Mouse (Mus musculus) CH12.LX (cell line): Measurements from ENCODE around the gene Rp9. TPM values are rescaled to one million over a fixed set of nuclear protein-coding genes. Genes with fewer than 3 reads are reported as not detected.

Experiments
- DNase-seq: peaks from one replicate; pipeline ENCODE4 v3.0.0-alpha.2; 2013; ENCODE audit errors: extremely low read depth
- H3K27ac ChIP-seq: 2 replicates; pipeline ENCODE4 v1.5.1; 2012; ENCODE audit warnings: low read depth, mild to moderate bottlenecking, control low read depth, moderate library complexity; ENCODE audit not compliant: insufficient read depth
- H3K27me3 ChIP-seq: replicated peaks from 2 replicates; pipeline ENCODE3; 2012; ENCODE audit warnings: inconsistent platforms
- H3K36me3 ChIP-seq, 2 experiments: replicated peaks in 1 of 2; 2 replicates each; pipeline versions ENCODE3 to v1.6.1; 2012; ENCODE audit warnings: inconsistent platforms in 1 of 2, low read length in 1 of 2, mild to moderate bottlenecking in 1 of 2, mixed read lengths in 1 of 2, moderate library complexity in 1 of 2; ENCODE audit not compliant: control insufficient read depth in 1 of 2, insufficient read depth in 1 of 2
- H3K4me1 ChIP-seq, 2 experiments: 2 replicates each; pipeline ENCODE4 v1.6.1; 2012; ENCODE audit warnings: inconsistent platforms in 1 of 2, moderate library complexity in 1 of 2; ENCODE audit not compliant: insufficient read depth in 2 of 2, control insufficient read depth in 1 of 2
- H3K4me2 ChIP-seq: 2 replicates; pipeline ENCODE4 v1.6.1; 2012; ENCODE audit warnings: low read depth, mild to moderate bottlenecking, control low read depth; ENCODE audit not compliant: poor library complexity, insufficient read depth, severe bottlenecking
- H3K4me3 ChIP-seq, 3 experiments: fragments of 150-350 bp in 1 of 3; sonication (generic) in 1 of 3; replicated peaks in 1 of 3; 2 replicates each; pipeline versions ENCODE3 to v1.5.1; 2011 to 2012; ENCODE audit warnings: low read depth in 2 of 3, low read length in 2 of 3, mild to moderate bottlenecking in 2 of 3, moderate library complexity in 2 of 3, control low read depth in 1 of 3, improper control_type of control experiment in 1 of 3, inconsistent platforms in 1 of 3, mixed read lengths in 1 of 3; ENCODE audit not compliant: poor library complexity in 1 of 3
- H3K79me2 ChIP-seq: replicated peaks from 2 replicates; pipeline ENCODE4 v1.6.1; 2012; ENCODE audit warnings: mild to moderate bottlenecking, moderate library complexity; ENCODE audit not compliant: control insufficient read depth, poor library complexity, insufficient read depth, severe bottlenecking; ENCODE audit errors: extremely low read depth
- H3K9ac ChIP-seq: 2 replicates; pipeline ENCODE4 v1.6.1; 2012; ENCODE audit warnings: low read depth, mild to moderate bottlenecking, control low read depth, moderate library complexity; ENCODE audit not compliant: insufficient read depth
- H3K9me3 ChIP-seq: replicated peaks from 2 replicates; pipeline ENCODE3; 2012; ENCODE audit warnings: low read length, inconsistent platforms, mixed read lengths
- BHLHE40 ChIP-seq: IDR thresholded peaks from 2 replicates; pipeline ENCODE4 v1.6.1; 2011; ENCODE audit warnings: mild to moderate bottlenecking, low read depth, low read length, improper control_type of control experiment
- CHD2 ChIP-seq: IDR thresholded peaks from 2 replicates; pipeline ENCODE4 v1.6.1; 2011; ENCODE audit warnings: low read length, improper control_type of control experiment
- CTCF ChIP-seq, 2 experiments: IDR thresholded peaks in 1 of 2; conservative IDR thresholded peaks in 1 of 2; 2 replicates each; pipeline ENCODE4 v1.5.1; 2011 to 2012; ENCODE audit warnings: low read depth in 2 of 2, low read length in 2 of 2, improper control_type of control experiment in 1 of 2, inconsistent platforms in 1 of 2, mild to moderate bottlenecking in 1 of 2, moderate library complexity in 1 of 2
- ELF1 ChIP-seq: IDR thresholded peaks from 2 replicates; pipeline ENCODE4 v1.6.1; 2014; ENCODE audit warnings: low read depth, mild to moderate bottlenecking, inconsistent platforms, low read length, improper control_type of control experiment
- ETS1 ChIP-seq: conservative IDR thresholded peaks from 2 replicates; pipeline ENCODE4 v1.6.1; 2012; ENCODE audit warnings: low read depth, mild to moderate bottlenecking, inconsistent platforms, low read length, improper control_type of control experiment, moderate library complexity
- HCFC1 ChIP-seq: IDR thresholded peaks from 2 replicates; pipeline ENCODE4 v1.6.1; 2012; ENCODE audit warnings: low read depth, mild to moderate bottlenecking, inconsistent platforms, low read length, improper control_type of control experiment
- IRF4 ChIP-seq: IDR thresholded peaks from 2 replicates; pipeline ENCODE4 v1.6.1; 2014; ENCODE audit warnings: low read depth, mild to moderate bottlenecking, inconsistent platforms, low read length, improper control_type of control experiment
- MAFK ChIP-seq: IDR thresholded peaks from 2 replicates; pipeline ENCODE4 v1.6.1; 2011; ENCODE audit warnings: low read length, improper control_type of control experiment; ENCODE audit not compliant: insufficient replicate concordance
- MXI1 ChIP-seq: IDR thresholded peaks from 2 replicates; pipeline ENCODE4 v1.6.1; 2011; ENCODE audit warnings: mild to moderate bottlenecking, low read depth, low read length, improper control_type of control experiment
- MYC ChIP-seq: IDR thresholded peaks from 2 replicates; pipeline ENCODE4 v1.6.1; 2011; ENCODE audit warnings: low read depth, mild to moderate bottlenecking, improper control_type of control experiment, low read length
- NELFE ChIP-seq: IDR thresholded peaks from 2 replicates; pipeline ENCODE4 v1.6.1; 2011; ENCODE audit warnings: low read depth, low read length, improper control_type of control experiment
- POLR2A ChIP-seq: IDR thresholded peaks from 2 replicates; pipeline ENCODE4 v1.6.1; 2011; ENCODE audit warnings: low read depth, mild to moderate bottlenecking, improper control_type of control experiment, low read length
- RAD21 ChIP-seq: IDR thresholded peaks from 2 replicates; pipeline ENCODE4 v1.6.1; 2011; ENCODE audit warnings: low read depth, mild to moderate bottlenecking, low read length, improper control_type of control experiment, moderate library complexity
- RCOR1 ChIP-seq: conservative IDR thresholded peaks from 2 replicates; pipeline ENCODE4 v1.6.1; 2012; ENCODE audit warnings: low read depth, mild to moderate bottlenecking, inconsistent platforms, low read length, improper control_type of control experiment
- SIN3A ChIP-seq: IDR thresholded peaks from 2 replicates; pipeline ENCODE4 v1.6.1; 2012; ENCODE audit warnings: low read length, improper control_type of control experiment, inconsistent platforms
- SMC3 ChIP-seq: IDR thresholded peaks from 2 replicates; pipeline ENCODE4 v1.6.1; 2011; ENCODE audit warnings: low read depth, low read length, improper control_type of control experiment
- TBP ChIP-seq: conservative IDR thresholded peaks from 2 replicates; pipeline ENCODE4 v1.6.1; 2011; ENCODE audit warnings: low read depth, low read length, improper control_type of control experiment
- ZNF384 ChIP-seq: IDR thresholded peaks from 2 replicates; pipeline ENCODE4 v1.6.1; 2012; ENCODE audit warnings: low read depth, low read length, improper control_type of control experiment, inconsistent platforms
- dilution Hi-C: fragments of 300-500 bp; cut with MboI; formaldehyde crosslinking; loops from 2 replicates; pipeline ENCODE4 v1.14.3; 2020; ENCODE audit warnings: low sequenced_read_pairs; ENCODE audit not compliant: extremely low pct_unique_long_range_greater_than_20kb, extremely low pct_ligation_motif_present
- in situ Hi-C: fragments of 300-500 bp; cut with MboI; formaldehyde crosslinking; loops from 3 replicates; pipeline ENCODE4 v1.14.3; 2019; ENCODE audit warnings: low sequenced_read_pairs, low pct_ligation_motif_present, low pct_unique_long_range_greater_than_20kb, mixed read lengths
- polyA plus RNA-seq: library from polyadenylated mRNA; unstranded; fragments of >175 nt; gene quantifications from 2 replicates; pipeline ENCODE4 v1.2.1, GENCODE M21; 2012; ENCODE audit warnings: low read depth; ENCODE audit not compliant: insufficient read length
- total RNA-seq, 2 experiments: library from RNA; depleted of rRNA; stranded (reverse); fragments of 300-350 nt in 1 of 2; fragments of >200 nt in 1 of 2; gene quantifications; 2 replicates each; pipeline ENCODE4 v1.2.3; 2012 to 2014

Rp9 gene
- total RNA-seq (2012; rRNA removed) (75.5 and 86.9 TPM in 2 replicates), total RNA-seq (2014; rRNA removed) (64.2 and 82.1 TPM in 2 replicates), polyA plus RNA-seq (75.9 and 85.0 TPM in 2 replicates)

GRCm38 (mm10) chr9:22469643-22470042 lies at the start of gene Rp9:
Rp9 (minus strand) TSS chr9:22469743.
- Histone ChIP-seq H3K9ac (peak within 1 kb of the TSS; percentile 73), H3K27me3 (no peaks in the 10 kb centered on the region), H3K79me2 (peaks cover 7% of the 10 kb centered on the region), H3K4me3 (peak within 1 kb of the TSS; percentile 22 to 84 (median 65)), H3K27ac (no peak within 1 kb of the TSS), H3K36me3 (peaks cover 7 to 15% of the 10 kb centered on the region in 2 experiments), H3K9me3 (no peaks in the 10 kb centered on the region), H3K4me2 (peak within 1 kb of the TSS; percentile 95), H3K4me1 (0 out of 4 replicates have a peak, but pooled peaks cover 0 to 7% of the 10 kb centered on the region in 2 experiments)
- dilution Hi-C loops (no loop called here), in situ Hi-C loops (no loop called here)
- no peak for DNase-seq
- TF ChIP-seq POLR2A = no peak
- no peak for TF ChIP-seq NELFE

GRCm38 (mm10) chr9:22518394-22519041 lies 49.0 kb upstream of the Rp9 start:
- Histone ChIP-seq H3K27ac (no peak overlapping the region), H3K27me3 (no peaks in the 10 kb centered on the region), H3K4me1 (no peaks in the 10 kb centered on the region), H3K9ac (no peak overlapping the region), H3K9me3 (peaks cover 6% of the 10 kb centered on the region), H3K36me3 (peaks cover 4 to 12% of the 10 kb centered on the region in 2 experiments), H3K4me2 (no peak overlapping the region), H3K4me3 (no peak overlapping the region), H3K79me2 (no peaks in the 10 kb centered on the region)
- TF ChIP-seq MYC (no peak), MXI1 (no peak), MAFK (no peak), ELF1 (no peak), HCFC1 (no peak), RAD21 (peak; percentile 70), RCOR1 (no peak), CTCF (conservative IDR thresholded peaks at IDR 0.05 in 1 of 2, IDR thresholded peaks at IDR 0.05 in 1 of 2; ENCODE audit: low read depth in 2 of 2, low read length in 2 of 2) (peak; percentile 69 to 79), CHD2 (no peak), TBP (no peak), IRF4 (no peak), SIN3A (no peak), ETS1 (no peak), ZNF384 (no peak), BHLHE40 (no peak), SMC3 (peak; percentile 51)
- dilution Hi-C loops = no loop called here
- in situ Hi-C loops = no loop called here
- peak; percentile 62 for DNase-seq
